Mouse (Mus musculus) lung, embryonic 14.5 days (tissue): ENCODE measurements around the gene Wdr24. TPM values are rescaled to one million over a fixed set of nuclear protein-coding genes. Genes with fewer than 3 reads are reported as not detected.

Experiments used
- ATAC-seq: fragments of 200-750 bp; cut with Nextera tagmentation; 2 replicates; pipeline ENCODE4 v1.8.0; 2017; ENCODE audit warnings: mild to moderate bottlenecking, moderate TSS enrichment, moderate library complexity; ENCODE audit not compliant: insufficient read depth
- DNase-seq: peaks from one replicate; pipeline ENCODE4 v3.0.0-alpha.2; 2015
- H3K27ac ChIP-seq: fragments of 300-500 bp; sonication (generic); 2 replicates; pipeline ENCODE4 v1.5.1; 2014; ENCODE audit warnings: low read depth, mild to moderate bottlenecking, moderate library complexity
- H3K27me3 ChIP-seq: fragments of 300-500 bp; sonication (generic); 2 replicates; pipeline ENCODE4 v1.6.1; 2014; ENCODE audit warnings: low read length, control low read depth; ENCODE audit not compliant: insufficient read depth
- H3K36me3 ChIP-seq: fragments of 300-500 bp; sonication (generic); 2 replicates; pipeline ENCODE4 v1.6.1; 2014; ENCODE audit warnings: control low read depth; ENCODE audit not compliant: insufficient read depth
- H3K4me1 ChIP-seq: fragments of 300-500 bp; sonication (generic); 2 replicates; pipeline ENCODE4 v1.6.1; 2014; ENCODE audit warnings: antibody characterized with exemption, control low read depth; ENCODE audit not compliant: insufficient read depth
- H3K4me2 ChIP-seq: fragments of 300-500 bp; sonication (generic); 2 replicates; pipeline ENCODE4 v1.6.1; 2014; ENCODE audit warnings: mild to moderate bottlenecking
- H3K4me3 ChIP-seq: fragments of 300-500 bp; sonication (generic); 2 replicates; pipeline ENCODE4 v1.5.1; 2014; ENCODE audit warnings: low read depth, low read length
- H3K9ac ChIP-seq: fragments of 300-500 bp; sonication (generic); 2 replicates; pipeline ENCODE4 v1.6.1; 2014
- H3K9me3 ChIP-seq: fragments of 300-500 bp; sonication (generic); 2 replicates; pipeline ENCODE4 v1.6.1; 2016; ENCODE audit warnings: low read depth, low read length, control low read depth
- CTCF ChIP-seq: IDR thresholded peaks from 2 replicates; pipeline ENCODE4 v1.5.1; 2016; ENCODE audit warnings: antibody characterized with exemption, low read depth
- WGBS: fragments of 180-500 bp; shearing (Covaris S2); extraction: QIAGEN DNeasy Blood & Tissue Kit; methylation state at CpG from one replicate; pipeline ENCODE4 v1.1.7; 2014; 5-methylcytosine and 5-hydroxymethylcytosine counted together
- polyA plus RNA-seq: library from polyadenylated mRNA; unstranded; fragments of >200 nt; fragmentation: Nextera tagmentation; extraction: Ambion mirVana; gene quantifications from 2 replicates; pipeline ENCODE4 v1.2.1, GENCODE M21; 2014

Gene Wdr24
- polyA plus RNA-seq, 1 experiment from 2014 or later, result 26.0 TPM

DNA sequence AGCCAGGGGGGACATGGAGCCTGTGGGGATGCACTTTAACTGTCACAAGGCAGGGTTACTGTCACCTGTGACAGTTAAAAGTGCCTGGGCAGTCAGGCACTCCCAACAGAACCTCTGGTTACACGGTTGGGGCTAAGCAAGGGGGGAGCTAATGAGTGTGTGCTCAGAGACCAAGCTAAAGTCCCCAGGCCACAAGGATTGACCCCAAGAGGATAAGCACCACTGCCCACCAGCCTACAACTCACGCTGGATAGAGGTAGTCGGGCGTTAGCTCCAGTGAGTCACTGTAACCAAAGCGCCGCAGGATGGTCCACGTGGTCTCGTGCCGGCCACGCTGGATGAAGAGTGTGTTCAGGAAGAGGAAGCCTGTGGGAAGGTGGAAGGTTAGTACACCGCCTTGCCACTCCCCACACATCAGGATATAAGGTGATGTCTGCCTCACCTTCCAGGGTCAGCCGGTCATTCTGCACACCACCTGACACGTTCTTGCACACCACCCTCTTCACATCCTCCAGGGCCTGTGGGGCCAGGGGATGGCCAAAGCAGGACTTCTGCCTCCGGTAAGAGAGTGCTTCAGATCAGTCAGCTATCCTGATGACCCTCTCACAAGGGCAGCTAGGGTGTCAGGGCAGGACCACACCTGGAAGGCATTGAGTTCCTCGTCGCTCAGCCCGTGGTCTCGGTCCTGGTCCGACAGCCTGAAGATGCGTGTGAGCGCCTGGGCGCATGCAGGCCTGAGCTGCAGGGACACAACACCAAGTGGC, 17.9 kb downstream of the Wdr24 start, which contains the start of gene Gm20683:
Gene Gm20683 (minus strand): TSS at position 647 of the 764 bp plus-strand sequence.
- WGBS, result 92% methylated on average over 22 of the region's 22 CpGs
- H3K4me3 ChIP-seq, result no peak within 1 kb of the TSS
- no peak for TF ChIP-seq CTCF
- no peak within 1 kb of the TSS for H3K4me2 ChIP-seq
- DNase-seq (no peak), ATAC-seq (no peak)
- H3K9ac ChIP-seq, result no peak within 1 kb of the TSS
- peaks cover 51% of the 10 kb centered on the region for H3K36me3 ChIP-seq
- no peaks in the 10 kb centered on the region for H3K27me3 ChIP-seq
- no peaks in the 10 kb centered on the region for H3K9me3 ChIP-seq
- peaks cover 19% of the 10 kb centered on the region for H3K4me1 ChIP-seq
- H3K27ac ChIP-seq, result no peak within 1 kb of the TSS

DNA sequence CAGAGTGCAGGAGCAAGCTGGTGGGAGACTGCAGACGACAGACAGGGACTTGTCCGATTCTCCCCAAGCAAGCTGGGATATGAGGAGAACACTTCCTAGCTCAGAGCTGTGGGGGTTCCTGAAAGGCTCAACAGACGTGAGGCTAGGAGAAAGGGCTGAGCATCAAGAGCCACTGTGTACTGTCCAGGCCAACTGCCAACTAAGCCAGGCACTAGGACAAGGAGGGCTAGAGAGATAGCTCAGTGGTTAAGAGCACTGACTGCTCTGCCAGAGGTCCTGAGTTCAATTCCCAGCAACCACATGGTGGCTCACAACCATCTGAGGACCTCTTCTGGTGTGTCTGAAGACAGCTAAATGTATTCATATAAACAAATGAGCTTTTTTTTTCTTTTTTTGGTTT, 19.1 kb downstream of the Wdr24 start:
- Histone ChIP-seq H3K4me1 (peaks cover 9% of the 10 kb centered on the region), H3K36me3 (peaks cover 54% of the 10 kb centered on the region), H3K4me3 (no peak overlapping the region), H3K27ac (no peak overlapping the region), H3K9me3 (no peaks in the 10 kb centered on the region), H3K4me2 (no peak overlapping the region), H3K27me3 (no peaks in the 10 kb centered on the region), H3K9ac (no peak overlapping the region)
- ATAC-seq (no peak), DNase-seq (no peak)
- 75% methylated on average over 3 of the region's 3 CpGs for WGBS
- TF ChIP-seq CTCF, result no peak

DNA sequence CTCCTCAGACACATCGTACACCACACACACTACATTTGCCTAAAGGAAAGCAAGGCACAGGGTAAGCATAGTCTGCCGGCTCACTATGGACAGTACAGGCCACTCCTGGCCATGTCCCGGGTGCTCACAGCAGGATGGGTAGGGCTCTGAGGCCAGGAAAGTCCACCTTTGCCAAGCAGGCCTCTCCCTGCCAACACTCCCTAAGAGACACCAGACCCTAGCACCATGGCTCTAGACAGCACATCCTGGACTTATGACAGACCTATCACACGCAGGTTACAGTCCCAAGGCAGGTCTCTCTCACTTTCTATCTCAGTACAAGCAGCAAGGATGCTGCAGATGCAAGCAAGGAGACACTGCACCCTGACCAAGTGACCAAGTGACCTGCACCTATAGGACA, 19.7 kb downstream of the Wdr24 start:
- peaks cover 54% of the 10 kb centered on the region for H3K36me3 ChIP-seq
- H3K4me3 ChIP-seq, result peak overlapping the region; percentile 85
- no peak overlapping the region for H3K27ac ChIP-seq
- H3K27me3 ChIP-seq, result no peaks in the 10 kb centered on the region
- WGBS, result 86% methylated on average over 4 of the region's 4 CpGs
- DNase-seq, result no peak
- H3K4me2 ChIP-seq, result peak overlapping the region; percentile 91
- peak overlapping the region; percentile 82 for H3K9ac ChIP-seq
- TF ChIP-seq CTCF, result no peak
- H3K9me3 ChIP-seq, result no peaks in the 10 kb centered on the region
- no peak for ATAC-seq
- peaks cover 9% of the 10 kb centered on the region for H3K4me1 ChIP-seq

GRCm38 (mm10) chr17:25843636-25844395, 20.4 kb downstream of the Wdr24 start:
- Histone ChIP-seq H3K4me2 (peak overlapping the region; percentile 91), H3K9ac (peak overlapping the region; percentile 82), H3K27me3 (no peaks in the 10 kb centered on the region), H3K9me3 (no peaks in the 10 kb centered on the region), H3K27ac (peak overlapping the region; percentile 72), H3K4me1 (peaks cover 9% of the 10 kb centered on the region), H3K36me3 (peaks cover 55% of the 10 kb centered on the region), H3K4me3 (peak overlapping the region; percentile 85)
- peak; percentile 8; the same call in 1 of the 2 replicates for ATAC-seq
- WGBS, result 3% methylated on average over 38 of the region's 38 CpGs
- TF ChIP-seq CTCF, result no peak
- DNase-seq, result no peak

GRCm38 (mm10) chr17:25844396-25844901, 21.0 kb downstream of the Wdr24 start, which contains the start of gene Rhot2:
Gene Rhot2 (minus strand): TSS chr17:25844851.
- peak; percentile 80 for TF ChIP-seq CTCF
- ATAC-seq (peak; percentile 97), DNase-seq (peak; percentile 97)
- H3K4me3 ChIP-seq, result peak within 1 kb of the TSS; percentile 85
- peak within 1 kb of the TSS; percentile 72 for H3K27ac ChIP-seq
- peak within 1 kb of the TSS; percentile 91 for H3K4me2 ChIP-seq
- no peaks in the 10 kb centered on the region for H3K27me3 ChIP-seq
- 1% methylated on average over 21 of the region's 21 CpGs for WGBS
- H3K4me1 ChIP-seq, result peaks cover 9% of the 10 kb centered on the region
- peaks cover 55% of the 10 kb centered on the region for H3K36me3 ChIP-seq
- H3K9ac ChIP-seq, result peak within 1 kb of the TSS; percentile 82
- H3K9me3 ChIP-seq, result no peaks in the 10 kb centered on the region

DNA sequence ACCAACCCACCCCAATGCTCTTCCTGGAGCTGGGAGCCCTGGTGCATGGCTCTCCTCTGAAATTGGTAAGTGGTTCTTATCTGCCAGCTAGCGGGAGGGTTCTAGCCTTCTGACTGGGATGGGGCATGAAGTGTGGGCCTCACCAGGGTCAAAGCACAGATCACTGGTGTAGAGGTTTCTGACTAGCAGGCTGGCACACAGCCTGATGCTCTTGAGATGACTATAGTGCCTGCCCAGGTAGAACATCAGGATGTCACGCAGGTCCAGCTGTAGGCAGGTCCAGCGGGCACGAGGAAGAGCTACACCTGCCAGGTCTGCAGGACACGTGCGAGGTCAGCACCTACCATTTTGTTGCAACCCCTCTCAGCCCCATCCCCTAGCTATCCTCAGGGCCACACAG, 36.8 kb downstream of the Wdr24 start:
- DNase-seq, result no peak
- 0 out of 2 replicates have a peak, but pooled peaks have one; percentile 1 for ATAC-seq
- Histone ChIP-seq H3K9ac (peak overlapping the region; percentile 81; the same call in 1 of the 2 replicates), H3K9me3 (no peaks in the 10 kb centered on the region), H3K4me2 (peak overlapping the region; percentile 93), H3K27me3 (no peaks in the 10 kb centered on the region), H3K27ac (no peak overlapping the region), H3K36me3 (peaks cover 2% of the 10 kb centered on the region; the same call in 1 of the 2 replicates), H3K4me3 (peak overlapping the region; percentile 67), H3K4me1 (0 out of 2 replicates have a peak, but pooled peaks cover 5% of the 10 kb centered on the region)
- 88% methylated on average over 6 of the region's 6 CpGs for WGBS
- no peak for TF ChIP-seq CTCF
